Mouse (Mus musculus) stomach, postnatal 0 days (tissue): ENCODE data around the gene Appl1.

ENCODE experiments used
- CTCF ChIP-seq: IDR thresholded peaks from 2 replicates; pipeline ENCODE4 v1.5.1; 2016; ENCODE audit warnings: antibody characterized with exemption, low read depth, mild to moderate bottlenecking, moderate library complexity
- EP300 ChIP-seq: optimal IDR thresholded peaks from 2 replicates; pipeline ENCODE3; 2016; ENCODE audit warnings: antibody characterized with exemption

DNA sequence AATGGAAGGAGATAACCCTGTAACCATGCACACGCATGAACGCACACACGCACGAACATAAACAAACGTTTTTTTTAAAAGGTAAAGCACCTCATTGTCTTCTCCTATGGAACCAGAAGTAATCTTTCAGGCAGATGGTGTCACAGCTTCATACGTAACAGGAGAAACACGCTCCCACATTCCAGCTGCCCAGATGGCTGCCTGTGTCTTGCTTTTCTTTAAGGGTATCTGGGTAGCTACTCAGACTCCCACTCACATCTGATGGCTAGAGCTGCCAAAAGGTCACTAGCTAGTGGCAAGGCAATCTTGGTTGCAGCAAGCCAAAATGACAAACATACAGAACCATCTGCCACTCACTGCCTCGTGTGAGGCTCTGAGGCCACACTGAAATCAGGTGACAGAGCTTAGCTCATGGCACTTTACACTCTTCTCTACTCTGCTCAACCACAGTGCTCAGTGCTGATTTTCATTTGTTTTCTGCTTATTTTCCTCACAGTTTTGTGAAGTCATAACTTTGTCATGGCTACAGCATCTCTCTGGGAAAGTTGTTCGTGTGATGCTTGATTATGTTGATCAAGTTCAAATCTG is 57.3 kb downstream of the Appl1 start:
- TF ChIP-seq CTCF = no peak
- no peak for TF ChIP-seq EP300
